Mouse (Mus musculus) retina, adult 2 months (tissue): ENCODE data around the gene Sec14l3.

ENCODE experiments used
- DNase-seq: peaks from one replicate; pipeline ENCODE4 v3.0.0-alpha.2; 2012; ENCODE audit warnings: low read depth, low spot score

The Sec14l3 gene

GRCm38 (mm10) chr11:4060866-4061575, 3.6 kb upstream of the Sec14l3 start:
- no peak for DNase-seq

DNA sequence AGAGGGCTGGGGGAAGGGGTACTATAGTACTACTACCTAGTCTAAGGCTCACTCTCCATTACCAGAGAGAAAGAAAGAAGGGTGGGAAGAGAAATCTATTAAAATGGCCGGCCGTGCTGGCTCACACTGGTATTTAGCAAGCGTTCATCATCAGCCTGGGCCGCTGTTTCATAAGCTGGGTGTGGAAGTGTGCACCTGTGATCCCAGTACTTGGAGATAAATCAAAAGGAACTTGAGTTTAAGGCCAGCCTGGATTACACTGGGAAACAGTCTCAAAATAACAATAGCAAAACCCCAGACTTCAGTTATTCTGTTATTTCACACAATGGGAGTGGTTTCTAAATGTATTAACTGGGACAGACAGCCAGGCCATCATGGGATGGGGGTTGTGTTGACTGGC, 2.1 kb upstream of the Sec14l3 start:
- DNase-seq = no peak

GRCm38 (mm10) chr11:4062981-4063380, 1.7 kb upstream of the Sec14l3 start:
- DNase-seq = no peak

DNA sequence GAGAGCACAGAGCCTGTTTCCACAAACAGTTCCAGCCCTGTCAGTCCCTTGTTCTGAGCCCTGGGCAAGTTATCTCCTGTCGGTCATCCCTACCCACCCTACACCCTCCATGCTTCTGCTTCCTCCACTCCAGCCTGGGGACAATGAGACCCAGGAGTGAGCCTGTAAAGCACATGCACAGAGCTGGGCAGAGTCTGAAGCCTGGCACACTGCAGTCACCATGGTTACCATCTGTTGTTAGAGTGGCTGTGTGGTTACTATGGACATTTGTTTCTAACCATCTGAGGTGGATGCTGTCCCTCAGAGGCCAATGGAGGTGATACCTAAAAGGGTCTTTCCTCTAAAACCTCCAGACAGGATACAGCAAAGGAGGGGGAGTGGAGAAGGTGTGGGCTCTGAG, 5.0 kb downstream of the Sec14l3 start:
- no peak for DNase-seq

GRCm38 (mm10) chr11:4076633-4077032, 12.0 kb downstream of the Sec14l3 start:
- DNase-seq = no peak

DNA sequence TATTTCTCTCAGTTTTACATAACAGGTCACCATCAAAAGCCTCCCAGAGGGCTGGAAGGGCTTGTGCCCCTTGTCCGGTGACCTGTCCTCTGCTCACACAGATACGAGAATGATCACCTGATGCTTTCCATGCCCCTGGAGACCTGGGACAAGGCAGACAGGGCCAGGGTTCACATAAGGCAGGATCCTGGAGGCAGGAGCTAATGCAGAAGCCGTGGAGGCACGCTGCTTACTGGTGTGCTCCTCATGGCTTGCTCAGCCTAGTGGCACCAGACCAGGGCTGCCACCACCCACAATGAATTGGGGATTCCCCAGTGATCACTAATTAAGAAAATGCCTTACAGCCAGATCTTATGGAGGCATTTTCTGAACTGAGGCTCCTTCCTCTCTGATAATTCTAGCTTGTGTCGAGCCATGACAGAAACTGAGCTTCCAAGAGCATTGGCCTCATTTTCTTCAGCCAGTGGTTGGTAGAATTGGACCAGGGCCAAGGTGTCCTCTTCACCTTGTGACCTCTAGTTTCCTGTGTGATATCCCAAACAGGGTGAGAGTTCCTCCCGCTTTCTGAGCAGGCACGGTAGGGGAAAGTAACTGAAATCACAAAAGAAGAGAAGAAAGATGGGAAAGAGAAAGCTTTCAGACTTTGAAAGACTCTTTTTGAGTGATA, 13.8 kb downstream of the Sec14l3 start:
- DNase-seq = no peak

- peak; percentile 60 for DNase-seq
Observed at GRCm38 (mm10) chr11:4080219-4080618, 15.6 kb downstream of the Sec14l3 start.

- peak; percentile 69 for DNase-seq
Observed at GRCm38 (mm10) chr11:4083316-4084078, 18.9 kb downstream of the Sec14l3 start.

- no peak for DNase-seq
Observed at GRCm38 (mm10) chr11:4086246-4086645, 21.6 kb downstream of the Sec14l3 start.

GRCm38 (mm10) chr11:4087267-4087666, 22.6 kb downstream of the Sec14l3 start:
- no peak for DNase-seq

GRCm38 (mm10) chr11:4093459-4094377, 29.1 kb downstream of the Sec14l3 start:
- no peak for DNase-seq

DNA sequence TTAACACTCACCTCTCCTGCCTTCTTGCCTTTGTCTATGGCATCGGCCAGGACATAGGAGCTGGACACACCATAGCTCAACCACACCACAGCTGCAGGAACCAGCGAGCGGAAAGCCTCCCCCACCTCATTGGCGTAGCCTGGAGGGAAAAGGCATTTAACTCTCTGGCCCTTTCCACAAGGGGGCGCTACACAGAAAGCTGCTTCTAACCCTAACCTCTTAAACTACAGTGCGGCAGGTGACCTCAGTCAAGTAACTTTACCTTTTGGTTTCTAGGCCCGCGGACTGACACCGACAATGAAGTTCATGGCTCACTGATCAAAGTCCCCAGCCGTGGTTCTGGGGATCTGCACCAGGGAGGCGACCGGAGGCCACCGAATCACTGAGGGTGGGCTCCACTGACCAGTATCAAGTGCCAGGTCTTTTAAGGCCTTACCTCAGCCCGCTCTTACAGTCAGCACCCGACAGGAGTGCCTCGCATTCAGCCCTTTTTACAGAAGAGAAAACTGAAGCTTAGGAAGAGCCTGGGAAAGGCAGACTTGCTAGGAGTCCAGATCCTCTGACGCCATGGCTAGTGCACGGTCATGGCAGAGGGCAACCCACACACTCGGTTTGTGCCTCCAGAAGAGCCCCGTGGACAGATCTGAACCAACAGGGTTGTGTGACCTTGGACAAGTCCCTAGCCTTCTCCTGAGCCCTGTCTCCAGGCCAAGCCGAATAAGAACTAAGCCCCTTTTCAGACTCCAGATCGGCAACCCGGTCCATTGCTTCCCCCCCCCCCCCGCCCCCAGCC, 29.9 kb downstream of the Sec14l3 start:
- DNase-seq = peak; percentile 74

- no peak for DNase-seq
Observed at GRCm38 (mm10) chr11:4095171-4096053, 30.8 kb downstream of the Sec14l3 start, which contains the start of gene Mtfp1. Mtfp1 (minus strand) TSS chr11:4095445.

GRCm38 (mm10) chr11:4096054-4096984, 31.7 kb downstream of the Sec14l3 start:
- peak; percentile 98 for DNase-seq

DNA sequence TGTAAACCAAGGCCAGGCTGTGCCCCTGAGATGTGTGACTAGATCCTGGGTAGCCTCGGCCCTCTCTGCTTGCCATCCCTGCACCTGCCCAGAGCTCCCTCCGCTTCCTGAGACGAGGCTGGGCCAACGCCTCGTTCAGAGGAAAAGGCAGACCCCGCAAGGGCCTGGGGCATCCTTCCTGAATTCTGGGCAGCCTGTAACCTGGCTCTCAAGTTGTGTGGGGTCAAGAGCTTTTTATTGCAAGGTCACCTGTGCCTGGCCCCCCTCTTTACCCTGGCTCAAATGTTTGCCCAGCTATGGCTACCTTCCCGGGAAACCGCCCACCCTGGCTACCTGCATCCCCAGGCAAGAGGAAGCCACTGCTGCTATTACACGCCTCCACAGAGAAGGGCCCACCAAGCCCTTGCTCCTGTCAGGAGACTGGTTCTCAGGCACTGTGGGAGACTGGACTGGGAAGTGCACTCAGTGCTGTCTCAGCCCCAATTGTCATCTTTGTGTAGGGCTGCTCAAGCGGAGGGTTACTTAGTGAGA, 32.5 kb downstream of the Sec14l3 start:
- no peak for DNase-seq

DNA sequence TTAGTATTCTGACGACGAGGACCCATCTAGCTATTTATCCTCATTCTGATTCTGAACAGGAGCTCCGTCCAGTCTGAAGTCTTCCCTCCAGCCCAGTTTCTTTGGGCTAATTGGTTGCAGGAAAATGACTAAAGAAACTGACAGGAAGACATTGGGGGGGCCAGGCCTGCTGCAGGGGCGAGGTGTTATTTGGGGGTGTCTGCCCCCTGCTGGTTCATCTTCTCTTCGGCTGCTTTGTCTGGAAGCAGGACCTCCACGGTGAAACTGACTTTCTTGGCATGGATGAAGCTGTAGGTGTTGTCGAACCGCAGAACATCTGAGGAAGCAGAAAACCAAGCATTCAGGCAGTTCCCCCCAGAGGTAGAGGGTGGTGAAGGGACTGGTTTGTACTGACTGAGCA, 33.5 kb downstream of the Sec14l3 start:
- DNase-seq = no peak

- no peak for DNase-seq
Observed at GRCm38 (mm10) chr11:4098816-4099215, 34.2 kb downstream of the Sec14l3 start.

DNA sequence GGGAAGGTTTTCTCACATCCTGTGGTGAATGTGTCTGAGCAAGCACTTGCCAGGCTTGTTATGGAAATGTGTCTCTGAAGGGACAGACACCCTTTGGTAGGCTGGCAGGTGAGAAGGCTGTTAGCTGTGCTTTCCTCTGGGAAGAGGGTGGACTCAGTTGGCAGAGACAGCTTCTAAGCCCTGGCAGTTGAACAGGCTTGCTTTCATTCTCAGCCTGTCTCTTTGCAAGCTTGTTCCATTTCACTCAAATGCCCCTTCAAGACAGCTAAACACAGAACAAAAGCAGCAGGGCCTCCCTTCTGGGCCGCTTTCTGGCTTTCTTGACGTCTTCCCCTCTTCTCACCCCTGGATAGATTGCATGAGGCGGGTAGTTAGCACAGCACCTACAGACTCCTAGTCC, 34.8 kb downstream of the Sec14l3 start:
- DNase-seq = no peak
